Mouse (Mus musculus) limb, embryonic 10.5 days (tissue): ENCODE measurements around the gene Olfr146. TPM values are rescaled to one million over a fixed set of nuclear protein-coding genes. Genes with fewer than 3 reads are reported as not detected.

Experiments
- DNase-seq: peaks from one replicate; pipeline ENCODE4 v3.0.0-alpha.2; 2017; ENCODE audit warnings: low spot score
- H3K27ac ChIP-seq: fragments of 300-500 bp; sonication (generic); 2 replicates; pipeline ENCODE4 v1.5.1; 2016; ENCODE audit warnings: mild to moderate bottlenecking
- H3K27me3 ChIP-seq: fragments of 300-500 bp; sonication (generic); 2 replicates; pipeline ENCODE4 v1.6.1; 2016; ENCODE audit warnings: low read depth, mild to moderate bottlenecking; ENCODE audit not compliant: poor library complexity, severe bottlenecking
- H3K36me3 ChIP-seq: fragments of 300-500 bp; sonication (generic); 2 replicates; pipeline ENCODE4 v1.6.1; 2016; ENCODE audit warnings: mild to moderate bottlenecking, moderate library complexity
- H3K4me1 ChIP-seq: fragments of 300-500 bp; sonication (generic); 2 replicates; pipeline ENCODE4 v1.6.1; 2016
- H3K4me3 ChIP-seq: fragments of 300-500 bp; sonication (generic); 2 replicates; pipeline ENCODE4 v1.5.1; 2016; ENCODE audit warnings: mild to moderate bottlenecking, moderate library complexity
- H3K9me3 ChIP-seq: fragments of 300-500 bp; sonication (generic); replicated peaks from 2 replicates; pipeline ENCODE4 v1.6.1; 2016; ENCODE audit warnings: mild to moderate bottlenecking
- WGBS: fragments of 180-500 bp; shearing (Covaris S2); methylation state at CpG from one replicate; pipeline ENCODE4 v1.1.7; 2016; 5-methylcytosine and 5-hydroxymethylcytosine counted together
- microRNA-seq: library from miRNA; unstranded; fragments of <30 nt; microRNA quantifications from one replicate; pipeline ENCODE4, GENCODE M21; 2017
- polyA plus RNA-seq: library from polyadenylated mRNA; unstranded; fragments of >200 nt; fragmentation: Nextera tagmentation; extraction: Ambion mirVana; gene quantifications from 2 replicates; pipeline ENCODE4 v1.2.1, GENCODE M21; 2016

Gene Olfr146
- not detected in 2 replicates for polyA plus RNA-seq

- H3K9me3 ChIP-seq: no peaks in the 10 kb centered on the region
- no peaks in the 10 kb centered on the region for H3K27me3 ChIP-seq
- DNase-seq: no peak
- no peak within 1 kb of the TSS for H3K27ac ChIP-seq
- 77% methylated on average over 1 of the region's 1 CpGs for WGBS
- no peak within 1 kb of the TSS for H3K4me3 ChIP-seq
- H3K36me3 ChIP-seq: no peaks in the 10 kb centered on the region
- no peaks in the 10 kb centered on the region for H3K4me1 ChIP-seq
Observed at GRCm38 (mm10) chr9:39023277-39023676, at the start of gene Olfr146. TSS of gene Olfr146 (minus strand) at chr9:39023377.

GRCm38 (mm10) chr9:39064851-39065250, 41.7 kb upstream of the Olfr146 start, which contains the start of gene Olfr937:
TSS of gene Olfr937 (minus strand) at chr9:39064951.
- H3K4me3 ChIP-seq: no peak within 1 kb of the TSS
- DNase-seq: no peak

GRCm38 (mm10) chr9:38999583-38999982, 23.6 kb downstream of the Olfr146 start, which contains the start of gene Olfr935:
TSS of gene Olfr935 (minus strand) at chr9:38999683.
- no peaks in the 10 kb centered on the region for H3K27me3 ChIP-seq
- H3K27ac ChIP-seq: no peak within 1 kb of the TSS
- no peak for DNase-seq
- H3K36me3 ChIP-seq: no peaks in the 10 kb centered on the region
- no peak within 1 kb of the TSS for H3K4me3 ChIP-seq
- WGBS: 86% methylated on average over 2 of the region's 2 CpGs
- H3K9me3 ChIP-seq: no peaks in the 10 kb centered on the region
- no peaks in the 10 kb centered on the region for H3K4me1 ChIP-seq

More at GRCm38 (mm10) chr9:39064851-39065250, 41.7 kb upstream of the Olfr146 start, which contains the start of gene Olfr937:
- Histone ChIP-seq H3K36me3 (no peaks in the 10 kb centered on the region), H3K27me3 (no peaks in the 10 kb centered on the region), H3K4me1 (no peaks in the 10 kb centered on the region), H3K9me3 (no peaks in the 10 kb centered on the region), H3K27ac (no peak within 1 kb of the TSS)
- WGBS: 95% methylated on average over 1 of the region's 1 CpGs

- no peaks in the 10 kb centered on the region for H3K9me3 ChIP-seq
- no peak within 1 kb of the TSS for H3K4me3 ChIP-seq
- DNase-seq: no peak
- H3K36me3 ChIP-seq: no peaks in the 10 kb centered on the region
- WGBS: 93% methylated on average over 2 of the region's 2 CpGs
- H3K27me3 ChIP-seq: no peaks in the 10 kb centered on the region
- no peaks in the 10 kb centered on the region for H3K4me1 ChIP-seq
- H3K27ac ChIP-seq: no peak within 1 kb of the TSS
Observed at GRCm38 (mm10) chr9:38988215-38988614, 35.0 kb downstream of the Olfr146 start, which contains the start of gene Olfr934. TSS of gene Olfr934 (minus strand) at chr9:38988315.

DNA sequence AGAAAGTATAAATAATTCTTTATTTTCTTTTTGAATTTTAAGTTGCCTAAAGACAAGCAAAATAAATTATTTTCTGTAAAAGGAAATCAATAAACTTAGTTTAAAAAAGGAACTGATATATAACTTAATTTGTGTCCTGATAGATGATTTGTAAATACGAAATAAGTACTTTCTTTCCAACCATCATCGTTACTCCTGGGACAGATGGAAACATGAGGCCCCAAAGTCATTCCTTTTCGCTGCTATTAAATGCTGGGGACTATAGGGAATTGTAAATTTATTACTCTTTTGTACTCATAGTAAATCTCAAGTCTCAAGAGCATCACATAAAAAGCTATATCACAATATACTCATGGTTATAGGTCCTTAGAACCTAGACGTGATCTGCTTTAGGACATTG, 51.2 kb downstream of the Olfr146 start, which contains the start of gene Olfr933:
Gene Olfr933 (plus strand): TSS at position 301 of the 400 bp plus-strand sequence.
- Histone ChIP-seq H3K4me1 (no peaks in the 10 kb centered on the region), H3K36me3 (no peaks in the 10 kb centered on the region), H3K4me3 (no peak within 1 kb of the TSS), H3K27me3 (no peaks in the 10 kb centered on the region), H3K27ac (no peak within 1 kb of the TSS), H3K9me3 (no peaks in the 10 kb centered on the region)
- no peak for DNase-seq
- 90% methylated on average over 4 of the region's 4 CpGs for WGBS

Small RNAs within 50 kb of the gene (microRNA-seq; reads per million reads assigned to microRNA genes)
- gene Gm25529: not detected

Other genes with a start within 250 kb of the Olfr146 start
- not detected in 2 replicates for gene Olfr922, start 208.8 kb downstream of the Olfr146 start, polyA plus RNA-seq
- gene Olfr923, start 196.8 kb downstream of the Olfr146 start, polyA plus RNA-seq: not detected in 2 replicates
- gene Olfr924, start 178.9 kb downstream of the Olfr146 start, polyA plus RNA-seq: not detected in 2 replicates
- gene Olfr26, start 168.3 kb downstream of the Olfr146 start, polyA plus RNA-seq: not detected in 2 replicates
- gene Olfr926, start 146.3 kb downstream of the Olfr146 start, polyA plus RNA-seq: not detected in 2 replicates
- gene Olfr930, start 93.6 kb downstream of the Olfr146 start, polyA plus RNA-seq: not detected in 2 replicates
- gene Olfr933, start 51.1 kb downstream of the Olfr146 start, polyA plus RNA-seq: not detected in 2 replicates
- not detected in 2 replicates for gene Olfr934, start 35.1 kb downstream of the Olfr146 start, polyA plus RNA-seq
- gene Olfr935, start 23.7 kb downstream of the Olfr146 start, polyA plus RNA-seq: not detected in 2 replicates
- not detected in 2 replicates for gene Olfr937, start 41.6 kb upstream of the Olfr146 start, polyA plus RNA-seq
- not detected in 2 replicates for gene Olfr938, start 55.5 kb upstream of the Olfr146 start, polyA plus RNA-seq
- not detected in 2 replicates for gene Olfr27, start 104.8 kb upstream of the Olfr146 start, polyA plus RNA-seq
- not detected in 2 replicates for gene Olfr943, start 142.9 kb upstream of the Olfr146 start, polyA plus RNA-seq
- gene Olfr944, start 178.5 kb upstream of the Olfr146 start, polyA plus RNA-seq: not detected in 2 replicates
- not detected in 2 replicates for gene Olfr1537, start 226.6 kb upstream of the Olfr146 start, polyA plus RNA-seq